Mouse (Mus musculus) limb, embryonic 13.5 days (tissue): ENCODE data around the gene Arhgef19. TPM values are rescaled to one million over a fixed set of nuclear protein-coding genes. Genes with fewer than 3 reads are reported as not detected.

Experiments used
- ATAC-seq: fragments of 200-750 bp; cut with Nextera tagmentation; 2 replicates; pipeline ENCODE4 v1.8.0; 2017; ENCODE audit warnings: low read depth, moderate number of reproducible peaks, moderate TSS enrichment; ENCODE audit not compliant: low FRiP score
- H3K27ac ChIP-seq: fragments of 300-500 bp; sonication (generic); 2 replicates; pipeline ENCODE4 v1.5.1; 2015; ENCODE audit warnings: inconsistent platforms, mild to moderate bottlenecking, moderate library complexity
- H3K27me3 ChIP-seq: fragments of 300-500 bp; sonication (generic); 2 replicates; pipeline ENCODE4 v1.6.1; 2015; ENCODE audit warnings: mild to moderate bottlenecking, inconsistent platforms
- H3K36me3 ChIP-seq: fragments of 300-500 bp; sonication (generic); 2 replicates; pipeline ENCODE4 v1.6.1; 2015; ENCODE audit warnings: inconsistent platforms, mild to moderate bottlenecking, moderate library complexity
- H3K4me1 ChIP-seq: fragments of 300-500 bp; sonication (generic); 2 replicates; pipeline ENCODE4 v1.6.1; 2015; ENCODE audit warnings: inconsistent platforms
- H3K4me2 ChIP-seq: fragments of 300-500 bp; sonication (generic); replicated peaks from 2 replicates; pipeline ENCODE4 v1.6.1; 2015; ENCODE audit warnings: inconsistent platforms, mild to moderate bottlenecking, moderate library complexity
- H3K4me3 ChIP-seq: fragments of 300-500 bp; sonication (generic); 2 replicates; pipeline ENCODE4 v1.5.1; 2015; ENCODE audit warnings: moderate library complexity, mild to moderate bottlenecking, inconsistent platforms
- H3K9ac ChIP-seq: fragments of 300-500 bp; sonication (generic); 2 replicates; pipeline ENCODE4 v1.6.1; 2015; ENCODE audit warnings: mild to moderate bottlenecking, inconsistent platforms
- H3K9me3 ChIP-seq: fragments of 300-500 bp; sonication (generic); 2 replicates; pipeline ENCODE4 v1.6.1; 2016; ENCODE audit warnings: inconsistent platforms
- WGBS: fragments of 180-500 bp; shearing (Covaris S2); methylation state at CpG from one replicate; pipeline ENCODE4 v1.1.7; 2015; 5-methylcytosine and 5-hydroxymethylcytosine counted together
- polyA plus RNA-seq: library from polyadenylated mRNA; unstranded; fragments of >200 nt; fragmentation: Nextera tagmentation; extraction: Ambion mirVana; gene quantifications from 2 replicates; pipeline ENCODE4 v1.2.1, GENCODE M21; 2015

The Arhgef19 gene
- polyA plus RNA-seq, 1 experiment from 2014 or later: 10.9 TPM

GRCm38 (mm10) chr4:141213342-141213741, 26.0 kb upstream of the Arhgef19 start:
- ATAC-seq: no peak
- Histone ChIP-seq H3K9ac (no peak overlapping the region), H3K4me2 (peak overlapping the region; percentile 92), H3K27ac (peak overlapping the region; percentile 61; the same call in 1 of the 2 replicates), H3K36me3 (no peaks in the 10 kb centered on the region), H3K4me3 (peak overlapping the region; percentile 63), H3K9me3 (no peaks in the 10 kb centered on the region), H3K4me1 (peaks cover 16% of the 10 kb centered on the region), H3K27me3 (no peaks in the 10 kb centered on the region)
- WGBS: 35% methylated on average over 2 of the region's 2 CpGs

GRCm38 (mm10) chr4:141213770-141214336, 25.4 kb upstream of the Arhgef19 start, which contains the start of gene Rsg1:
Gene Rsg1 (plus strand): TSS chr4:141213956.
- under 1% methylated on average over 24 of the region's 24 CpGs for WGBS
- Histone ChIP-seq H3K9me3 (no peaks in the 10 kb centered on the region), H3K27me3 (no peaks in the 10 kb centered on the region), H3K36me3 (no peaks in the 10 kb centered on the region), H3K4me1 (peaks cover 16% of the 10 kb centered on the region), H3K4me3 (peak within 1 kb of the TSS; percentile 63), H3K27ac (peak within 1 kb of the TSS; percentile 61; the same call in 1 of the 2 replicates), H3K9ac (peak within 1 kb of the TSS; percentile 73), H3K4me2 (peak within 1 kb of the TSS; percentile 92)
- peak; percentile 82 for ATAC-seq

- Histone ChIP-seq H3K4me3 (peak overlapping the region; percentile 63), H3K27ac (no peak overlapping the region), H3K27me3 (no peaks in the 10 kb centered on the region), H3K9ac (peak overlapping the region; percentile 73), H3K9me3 (no peaks in the 10 kb centered on the region), H3K4me2 (peak overlapping the region; percentile 92), H3K4me1 (peaks cover 16% of the 10 kb centered on the region), H3K36me3 (no peaks in the 10 kb centered on the region; the same call in 1 of the 2 replicates)
- WGBS: 2% methylated on average over 16 of the region's 16 CpGs
- peak; percentile 51 for ATAC-seq
Measured at GRCm38 (mm10) chr4:141214337-141214851, 24.9 kb upstream of the Arhgef19 start.

- no peak overlapping the region for H3K4me3 ChIP-seq
- peaks cover 13% of the 10 kb centered on the region for H3K36me3 ChIP-seq
- no peak overlapping the region for H3K4me2 ChIP-seq
- no peak overlapping the region for H3K9ac ChIP-seq
- 90% methylated on average over 20 of the region's 20 CpGs for whole genome bisulfite sequencing
- peaks cover 2% of the 10 kb centered on the region for H3K4me1 ChIP-seq
- no peak overlapping the region for H3K27ac ChIP-seq
- no peaks in the 10 kb centered on the region for H3K9me3 ChIP-seq
- no peaks in the 10 kb centered on the region for H3K27me3 ChIP-seq
- no peak for ATAC-seq
Measured at GRCm38 (mm10) chr4:141219583-141220213, 19.6 kb upstream of the Arhgef19 start.

- Histone ChIP-seq H3K27ac (no peak overlapping the region), H3K27me3 (no peaks in the 10 kb centered on the region), H3K4me1 (no peaks in the 10 kb centered on the region), H3K36me3 (peaks cover 13% of the 10 kb centered on the region), H3K4me3 (no peak overlapping the region), H3K9ac (no peak overlapping the region), H3K4me2 (no peak overlapping the region), H3K9me3 (no peaks in the 10 kb centered on the region)
- ATAC-seq: no peak
- 72% methylated on average over 2 of the region's 2 CpGs for WGBS
Measured at GRCm38 (mm10) chr4:141221848-141222247, 17.5 kb upstream of the Arhgef19 start.

DNA sequence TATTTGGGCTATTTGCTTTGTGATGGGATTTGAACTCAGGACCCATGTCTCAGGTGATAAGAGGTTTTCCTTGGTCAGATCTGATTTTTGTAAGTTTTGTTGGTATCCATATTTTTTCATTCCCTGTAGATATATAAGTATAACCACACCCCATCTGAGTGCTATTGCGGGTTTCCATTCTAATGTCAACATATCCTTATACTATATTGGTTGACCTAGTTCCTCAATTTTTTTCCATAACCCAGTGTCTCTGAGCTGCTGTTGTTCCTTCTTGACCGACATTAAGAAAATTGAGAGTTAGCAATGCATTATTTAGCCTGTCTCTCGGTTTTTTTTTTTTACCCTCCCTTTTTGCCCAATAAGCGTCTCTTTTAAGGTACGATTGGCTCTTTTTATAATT, 16.5 kb upstream of the Arhgef19 start:
- WGBS: 91% methylated on average over 5 of the region's 5 CpGs
- H3K4me1 ChIP-seq: no peaks in the 10 kb centered on the region
- no peak overlapping the region for H3K9ac ChIP-seq
- ATAC-seq: no peak
- no peak overlapping the region for H3K4me3 ChIP-seq
- no peaks in the 10 kb centered on the region for H3K9me3 ChIP-seq
- H3K27me3 ChIP-seq: no peaks in the 10 kb centered on the region
- H3K4me2 ChIP-seq: no peak overlapping the region
- H3K36me3 ChIP-seq: peaks cover 13% of the 10 kb centered on the region
- H3K27ac ChIP-seq: no peak overlapping the region

DNA sequence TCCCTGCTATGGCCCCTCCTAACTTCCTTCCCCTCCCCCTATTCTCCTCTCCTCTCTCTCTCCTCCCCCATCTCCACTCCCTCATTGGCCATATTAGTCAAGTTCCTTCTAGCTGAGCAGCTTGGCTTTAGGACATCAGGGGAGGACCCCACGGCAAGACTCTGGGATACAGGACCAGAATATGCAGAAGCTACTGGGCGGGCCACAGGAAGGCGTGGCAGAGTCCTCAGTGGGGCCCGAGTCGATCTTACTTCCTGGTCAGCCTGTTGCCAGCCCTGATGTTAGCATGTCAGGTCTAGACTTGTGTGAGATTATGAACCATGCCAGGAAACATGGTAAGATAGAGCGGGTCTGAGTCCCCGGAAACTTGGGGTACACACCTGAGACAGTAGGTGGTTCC, 10.6 kb upstream of the Arhgef19 start:
- Histone ChIP-seq H3K9ac (no peak overlapping the region), H3K9me3 (no peaks in the 10 kb centered on the region), H3K4me2 (no peak overlapping the region), H3K27ac (no peak overlapping the region), H3K4me1 (no peaks in the 10 kb centered on the region), H3K4me3 (no peak overlapping the region), H3K36me3 (no peaks in the 10 kb centered on the region), H3K27me3 (no peaks in the 10 kb centered on the region; the same call in 1 of the 2 replicates)
- 80% methylated on average over 7 of the region's 7 CpGs for WGBS
- no peak for ATAC-seq

- no peak overlapping the region for H3K4me3 ChIP-seq
- peaks cover 25% of the 10 kb centered on the region for H3K27me3 ChIP-seq
- no peak overlapping the region for H3K9ac ChIP-seq
- H3K4me1 ChIP-seq: no peaks in the 10 kb centered on the region
- 92% methylated on average over 4 of the region's 4 CpGs for WGBS
- H3K36me3 ChIP-seq: no peaks in the 10 kb centered on the region
- H3K27ac ChIP-seq: no peak overlapping the region
- H3K4me2 ChIP-seq: no peak overlapping the region
- no peaks in the 10 kb centered on the region for H3K9me3 ChIP-seq
- ATAC-seq: no peak
Measured at GRCm38 (mm10) chr4:141233196-141233595, 6.1 kb upstream of the Arhgef19 start.

DNA sequence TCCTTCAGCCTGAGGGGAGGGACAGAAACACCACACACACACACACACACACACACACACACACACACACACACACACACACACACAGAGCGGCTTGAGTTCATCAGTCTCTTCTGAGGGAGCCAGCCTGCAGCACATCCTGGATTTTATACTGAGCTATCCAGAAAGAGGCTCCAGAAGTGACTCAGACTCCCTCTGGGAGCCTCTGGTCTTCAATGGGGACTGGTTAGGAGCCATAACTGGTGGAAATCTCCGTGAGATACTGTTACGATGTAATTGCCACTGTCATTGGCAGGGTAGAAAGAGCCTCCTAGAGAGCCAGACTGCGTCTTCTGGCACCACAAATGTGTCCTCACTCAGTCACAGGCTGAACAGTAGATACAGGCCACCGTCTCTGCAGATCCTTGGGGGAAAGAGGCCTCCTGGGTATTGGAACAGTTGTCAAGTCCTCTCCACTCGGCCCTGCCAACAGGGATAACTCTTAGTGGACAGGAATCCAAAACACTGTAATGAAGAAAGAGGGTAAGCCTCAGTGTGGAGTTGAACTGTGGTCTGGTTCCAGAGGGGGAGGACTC, 3.7 kb upstream of the Arhgef19 start:
- H3K4me1 ChIP-seq: peaks cover 19% of the 10 kb centered on the region
- WGBS: 58% methylated on average over 6 of the region's 6 CpGs
- no peaks in the 10 kb centered on the region for H3K36me3 ChIP-seq
- no peak overlapping the region for H3K27ac ChIP-seq
- H3K9me3 ChIP-seq: no peaks in the 10 kb centered on the region
- no peak overlapping the region for H3K4me2 ChIP-seq
- no peak overlapping the region for H3K4me3 ChIP-seq
- H3K9ac ChIP-seq: no peak overlapping the region
- peaks cover 49% of the 10 kb centered on the region for H3K27me3 ChIP-seq
- ATAC-seq: no peak

- Histone ChIP-seq H3K36me3 (no peaks in the 10 kb centered on the region), H3K4me2 (no peak overlapping the region), H3K9me3 (no peaks in the 10 kb centered on the region), H3K4me3 (no peak overlapping the region), H3K9ac (no peak overlapping the region), H3K4me1 (peaks cover 26% of the 10 kb centered on the region), H3K27ac (no peak overlapping the region), H3K27me3 (peaks cover 61% of the 10 kb centered on the region)
- 68% methylated on average over 3 of the region's 3 CpGs for WGBS
- no peak for ATAC-seq
Measured at GRCm38 (mm10) chr4:141236856-141237255, 2.4 kb upstream of the Arhgef19 start.

GRCm38 (mm10) chr4:141238492-141239387, 559 bp upstream of the Arhgef19 start:
- H3K4me2 ChIP-seq: peak overlapping the region; percentile 69
- peaks cover 80% of the 10 kb centered on the region for H3K27me3 ChIP-seq
- no peak overlapping the region for H3K27ac ChIP-seq
- 4% methylated on average over 20 of the region's 20 CpGs for WGBS
- no peak for ATAC-seq
- H3K4me3 ChIP-seq: peak overlapping the region; percentile 49
- H3K4me1 ChIP-seq: peaks cover 42% of the 10 kb centered on the region
- H3K9me3 ChIP-seq: no peaks in the 10 kb centered on the region
- H3K9ac ChIP-seq: peak overlapping the region; percentile 64
- H3K36me3 ChIP-seq: no peaks in the 10 kb centered on the region
